Mouse (Mus musculus) right cerebral cortex, postnatal 14 days (tissue): ENCODE data around the gene Gm26657.

Experiments used
- DNase-seq: peaks from one replicate; pipeline ENCODE4 v3.0.0; 2022

Gm26657 gene

GRCm38 (mm10) chr4:56767861-56768284, 28.0 kb downstream of the Gm26657 start:
- no peak for DNase-seq

- DNase-seq = no peak
Observed at GRCm38 (mm10) chr4:56768913-56769312, 29.0 kb downstream of the Gm26657 start.

- no peak for DNase-seq
Observed at GRCm38 (mm10) chr4:56771065-56771464, 31.2 kb downstream of the Gm26657 start.
